Mouse (Mus musculus): ENCODE measurements around the gene Slc6a18.

DNA sequence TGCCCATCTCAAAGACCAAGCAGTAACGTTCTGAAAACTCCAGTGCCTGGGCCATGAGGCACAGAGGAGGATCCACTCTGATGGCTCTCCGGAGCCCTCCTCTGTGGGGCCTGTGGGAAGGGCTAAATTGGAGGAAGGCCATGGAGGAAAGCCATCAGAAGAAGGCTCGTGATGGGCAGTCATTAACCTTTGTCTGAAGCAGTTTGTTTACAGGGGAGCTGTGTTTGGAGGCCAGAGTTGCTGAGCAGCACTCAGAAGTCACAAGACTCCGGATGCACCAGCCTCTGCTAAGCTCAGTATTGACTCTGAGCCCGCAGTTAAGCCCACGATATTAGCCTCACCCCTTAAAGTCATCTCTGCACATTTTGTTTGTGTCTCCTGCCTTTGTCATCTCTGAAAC lies 31.7 kb upstream of the Slc6a18 start:
- TF ChIP-seq POLR2A (IDR thresholded peaks at IDR 0.05; ENCODE audit: control insufficient read depth in 1 of 2, insufficient read depth in 1 of 2, low read depth in 1 of 2, low read length in 2 of 2, poor library complexity in 1 of 2): no peak
- TF ChIP-seq EP300 (IDR thresholded peaks at IDR 0.05; ENCODE audit: low read depth in 1 of 2, low read length in 2 of 2): no peak
- TF ChIP-seq CTCF (IDR thresholded peaks at IDR 0.05 in 2 of 3, conservative IDR thresholded peaks at IDR 0.05 in 1 of 3; ENCODE audit: control insufficient read depth in 1 of 3, insufficient read depth in 1 of 3, low read depth in 2 of 3, low read length in 3 of 3, poor library complexity in 1 of 3, severe bottlenecking in 1 of 3): no peak
- TF ChIP-seq MAX (IDR thresholded peaks at IDR 0.05; ENCODE audit: low read length): no peak

All from MEL (cell line).